Mouse (Mus musculus) right cerebral cortex, adult 2 months (tissue): ENCODE results near the gene Nphs2.

ENCODE experiments used
- DNase-seq, 2 experiments: peaks; one replicate each; pipeline ENCODE4 v3.0.0; 2021 to 2022; ENCODE audit warnings: low spot score in 2 of 2

Nphs2 gene

DNA sequence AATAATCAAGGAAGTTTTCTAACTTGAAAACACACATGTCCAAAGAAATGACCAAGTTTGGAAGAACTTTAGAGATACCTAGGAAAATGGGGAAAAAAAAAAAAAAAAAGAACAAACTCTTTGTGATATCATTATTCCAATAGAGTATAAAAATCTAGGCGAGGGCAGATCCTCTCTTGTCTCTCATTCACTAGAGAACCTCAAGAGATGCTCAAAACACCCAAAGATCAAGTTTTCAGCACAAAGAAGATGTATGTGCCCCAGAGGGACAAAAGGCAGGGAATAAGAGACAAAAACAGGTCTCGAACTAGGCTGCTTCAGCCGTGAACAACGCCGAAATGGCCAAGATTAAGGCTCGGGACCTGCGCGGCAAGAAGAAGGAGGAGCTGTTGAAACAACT lies 55.2 kb downstream of the Nphs2 start, which contains the start of gene Gm2000:
Gene Gm2000 (plus strand): TSS at position 301 of the 400 bp plus-strand sequence.
- no peak for DNase-seq
